Mouse (Mus musculus): ENCODE data around the gene Fyco1. TPM values are rescaled to one million over a fixed set of nuclear protein-coding genes. Genes with fewer than 3 reads are reported as not detected.

Gene Fyco1
- polyA plus RNA-seq, 1 experiment from 2014 or later, result 22.6 TPM

DNA sequence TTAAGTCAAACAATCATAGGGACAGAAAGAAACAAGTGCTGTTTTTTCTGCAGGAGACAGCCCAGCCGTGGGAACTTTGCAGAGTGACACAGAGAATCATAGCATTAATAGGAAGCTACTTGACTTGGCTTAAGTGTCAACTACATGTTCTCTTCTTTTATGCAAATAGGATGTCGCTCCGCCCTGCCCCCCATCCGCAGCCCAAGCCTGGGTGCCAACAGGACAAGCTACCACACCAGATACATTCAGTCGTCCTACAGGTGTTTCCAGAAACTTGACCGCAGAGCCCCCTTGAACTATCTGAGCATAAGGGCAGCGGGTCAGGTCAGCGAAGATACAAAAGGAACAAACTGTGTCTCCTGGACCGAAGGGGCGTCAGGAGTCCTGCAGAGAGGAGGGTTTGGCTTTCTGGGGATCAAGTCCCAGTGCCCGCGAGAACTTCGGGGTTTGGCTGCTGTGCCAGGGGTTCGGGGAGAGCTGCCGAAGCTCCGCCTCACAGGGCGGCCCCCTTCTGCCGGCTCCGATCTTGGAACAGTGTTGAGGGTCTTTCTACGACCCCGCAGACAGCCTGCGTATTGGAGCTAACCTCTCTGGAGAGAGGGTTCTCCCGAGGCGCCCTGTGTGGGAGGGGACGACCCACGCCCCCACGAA lies 512 bp downstream of the Fyco1 start:
- H3K9ac ChIP-seq (replicated peaks; ENCODE audit: low read depth, low read length), result peak overlapping the region; percentile 57
- peak; percentile 76 for ATAC-seq
- H3K27me3 ChIP-seq (replicated peaks; ENCODE audit: control insufficient read depth, insufficient read depth, low read length), result no peaks in the 10 kb centered on the region
- no peaks in the 10 kb centered on the region for H3K36me3 ChIP-seq (ENCODE audit: control insufficient read depth, insufficient read depth)
- WGBS, result 0% methylated on average over 27 of the region's 27 CpGs
- peak overlapping the region; percentile 88 for H3K4me2 ChIP-seq (ENCODE audit: low read length)
- peaks cover 10% of the 10 kb centered on the region for H3K4me1 ChIP-seq (replicated peaks; ENCODE audit: control insufficient read depth, insufficient read depth, low read length)
- peak overlapping the region; percentile 52 for H3K4me3 ChIP-seq (replicated peaks; ENCODE audit: low read length)
- no peaks in the 10 kb centered on the region for H3K9me3 ChIP-seq (ENCODE audit: control insufficient read depth, low read length)
- H3K27ac ChIP-seq (ENCODE audit: low read length), result peak overlapping the region; percentile 63

DNA sequence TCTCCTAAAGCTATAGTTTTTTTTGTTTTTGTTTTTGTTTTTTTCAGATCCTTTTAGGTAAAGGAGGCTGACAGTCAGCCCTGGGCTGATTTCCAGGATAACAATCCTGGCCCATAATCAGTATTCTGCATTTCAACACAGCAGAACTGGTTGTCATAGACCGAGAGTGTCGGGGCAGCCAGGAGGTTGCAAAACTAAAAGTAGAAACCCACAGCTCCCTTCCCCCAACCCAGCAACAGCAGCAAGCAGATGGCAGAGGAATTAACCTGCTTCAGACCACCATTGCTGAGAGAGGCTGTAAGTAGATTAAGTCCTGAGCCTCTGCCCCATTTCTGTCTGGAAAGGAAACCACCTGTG lies 1.0 kb downstream of the Fyco1 start:
- WGBS, result 0% methylated on average over 2 of the region's 2 CpGs
- H3K27me3 ChIP-seq (replicated peaks; ENCODE audit: control insufficient read depth, insufficient read depth, low read length), result no peaks in the 10 kb centered on the region
- peak overlapping the region; percentile 88 for H3K4me2 ChIP-seq (ENCODE audit: low read length)
- no peaks in the 10 kb centered on the region for H3K9me3 ChIP-seq (ENCODE audit: control insufficient read depth, low read length)
- no peaks in the 10 kb centered on the region for H3K36me3 ChIP-seq (ENCODE audit: control insufficient read depth, insufficient read depth)
- H3K4me1 ChIP-seq (replicated peaks; ENCODE audit: control insufficient read depth, insufficient read depth, low read length), result peaks cover 10% of the 10 kb centered on the region
- H3K27ac ChIP-seq (ENCODE audit: low read length), result no peak overlapping the region
- ATAC-seq, result no peak
- H3K4me3 ChIP-seq (replicated peaks; ENCODE audit: low read length), result peak overlapping the region; percentile 52
- H3K9ac ChIP-seq (replicated peaks; ENCODE audit: low read depth, low read length), result peak overlapping the region; percentile 57; the same call in 1 of the 2 replicates

DNA sequence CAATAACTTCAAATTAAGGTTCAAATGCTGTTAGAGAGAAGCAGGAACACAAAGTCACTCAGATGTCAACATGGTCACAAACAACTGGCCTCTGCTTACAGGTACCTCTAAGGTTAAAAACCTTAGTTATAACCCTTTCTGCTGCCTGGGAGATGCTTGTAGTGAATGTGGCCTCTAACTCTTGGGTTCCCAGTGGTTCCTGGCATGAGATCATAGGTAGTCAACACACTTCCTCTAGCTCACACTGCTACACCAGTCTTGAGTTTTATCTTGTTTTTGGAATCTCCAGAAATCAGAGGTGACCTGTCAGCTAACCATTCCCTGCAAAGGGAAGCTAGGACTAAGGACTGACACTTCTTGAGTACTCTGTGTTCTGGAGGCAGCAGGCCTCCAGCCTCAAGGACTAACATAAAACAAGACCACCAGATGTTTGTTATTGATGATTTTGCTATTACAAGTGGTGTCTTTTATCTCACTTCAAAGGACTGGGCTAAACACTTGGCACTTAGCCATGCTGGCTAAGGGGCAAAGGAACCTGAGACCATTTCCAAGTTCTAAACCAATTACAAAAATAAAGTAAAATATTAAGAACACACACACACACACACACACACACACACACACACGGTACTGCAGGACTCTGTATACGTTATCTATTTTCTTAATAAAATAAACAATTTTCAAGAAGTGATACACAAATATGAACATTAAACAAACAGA lies 1.6 kb downstream of the Fyco1 start:
- WGBS, result 60% methylated on average over 2 of the region's 2 CpGs
- Histone ChIP-seq H3K4me1 (replicated peaks; ENCODE audit: control insufficient read depth, insufficient read depth, low read length) (peaks cover 10% of the 10 kb centered on the region), H3K27me3 (replicated peaks; ENCODE audit: control insufficient read depth, insufficient read depth, low read length) (no peaks in the 10 kb centered on the region), H3K9me3 (ENCODE audit: control insufficient read depth, low read length) (no peaks in the 10 kb centered on the region), H3K27ac (ENCODE audit: low read length) (no peak overlapping the region), H3K4me3 (replicated peaks; ENCODE audit: low read length) (no peak overlapping the region), H3K36me3 (ENCODE audit: control insufficient read depth, insufficient read depth) (no peaks in the 10 kb centered on the region), H3K4me2 (ENCODE audit: low read length) (no peak overlapping the region), H3K9ac (replicated peaks; ENCODE audit: low read depth, low read length) (no peak overlapping the region)
- no peak for ATAC-seq

DNA sequence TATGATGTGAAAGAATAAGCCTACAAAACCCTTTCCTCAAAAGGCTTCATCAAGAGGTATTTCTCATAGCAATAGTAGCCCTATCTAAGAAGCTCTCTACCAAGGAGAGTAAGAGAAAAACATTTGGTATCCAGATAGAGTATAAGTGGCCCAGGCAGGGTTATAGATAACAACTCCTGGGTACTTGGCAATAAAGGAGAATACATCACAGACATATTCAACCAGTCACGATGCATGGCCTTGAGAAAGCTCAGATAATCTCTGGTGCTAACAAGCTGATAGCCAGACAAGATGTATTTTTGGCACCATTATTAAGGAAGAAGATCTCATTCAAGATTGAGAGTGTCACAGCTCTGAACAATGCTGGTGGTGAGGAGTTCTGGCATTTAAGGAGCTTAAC lies 5.2 kb downstream of the Fyco1 start:
- no peak for ATAC-seq
- Histone ChIP-seq H3K36me3 (ENCODE audit: control insufficient read depth, insufficient read depth) (no peaks in the 10 kb centered on the region), H3K9ac (replicated peaks; ENCODE audit: low read depth, low read length) (no peak overlapping the region), H3K4me3 (replicated peaks; ENCODE audit: low read length) (no peak overlapping the region), H3K9me3 (ENCODE audit: control insufficient read depth, low read length) (no peaks in the 10 kb centered on the region), H3K4me2 (ENCODE audit: low read length) (no peak overlapping the region), H3K27me3 (replicated peaks; ENCODE audit: control insufficient read depth, insufficient read depth, low read length) (no peaks in the 10 kb centered on the region), H3K27ac (ENCODE audit: low read length) (no peak overlapping the region), H3K4me1 (replicated peaks; ENCODE audit: control insufficient read depth, insufficient read depth, low read length) (peaks cover 7% of the 10 kb centered on the region)
- WGBS, result 94% methylated on average over 1 of the region's 1 CpGs

DNA sequence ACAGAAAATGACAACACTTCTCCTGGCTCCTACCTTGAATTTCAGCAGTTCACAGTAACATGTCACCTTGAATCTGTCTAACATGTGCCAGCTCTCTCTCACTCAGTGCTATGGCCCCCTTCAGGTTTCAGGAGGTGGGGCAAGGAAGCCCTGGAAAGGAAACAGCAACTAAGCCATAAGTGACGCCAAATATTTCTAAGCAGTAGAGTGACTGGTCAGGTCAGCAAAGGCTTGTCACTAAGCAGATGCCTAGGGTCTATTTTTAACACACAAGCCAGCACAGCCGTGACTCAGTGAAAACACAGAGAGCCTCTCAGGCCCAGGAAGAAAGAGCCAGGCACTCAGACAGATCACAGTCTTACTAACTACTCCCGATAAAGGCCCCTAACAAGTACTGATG lies 6.6 kb downstream of the Fyco1 start:
- Histone ChIP-seq H3K4me2 (ENCODE audit: low read length) (no peak overlapping the region), H3K27me3 (replicated peaks; ENCODE audit: control insufficient read depth, insufficient read depth, low read length) (no peaks in the 10 kb centered on the region), H3K9me3 (ENCODE audit: control insufficient read depth, low read length) (no peaks in the 10 kb centered on the region), H3K9ac (replicated peaks; ENCODE audit: low read depth, low read length) (no peak overlapping the region), H3K4me3 (replicated peaks; ENCODE audit: low read length) (no peak overlapping the region), H3K36me3 (ENCODE audit: control insufficient read depth, insufficient read depth) (no peaks in the 10 kb centered on the region), H3K27ac (ENCODE audit: low read length) (no peak overlapping the region), H3K4me1 (replicated peaks; ENCODE audit: control insufficient read depth, insufficient read depth, low read length) (no peaks in the 10 kb centered on the region)
- no peak for ATAC-seq
- 68% methylated on average over 3 of the region's 3 CpGs for WGBS

DNA sequence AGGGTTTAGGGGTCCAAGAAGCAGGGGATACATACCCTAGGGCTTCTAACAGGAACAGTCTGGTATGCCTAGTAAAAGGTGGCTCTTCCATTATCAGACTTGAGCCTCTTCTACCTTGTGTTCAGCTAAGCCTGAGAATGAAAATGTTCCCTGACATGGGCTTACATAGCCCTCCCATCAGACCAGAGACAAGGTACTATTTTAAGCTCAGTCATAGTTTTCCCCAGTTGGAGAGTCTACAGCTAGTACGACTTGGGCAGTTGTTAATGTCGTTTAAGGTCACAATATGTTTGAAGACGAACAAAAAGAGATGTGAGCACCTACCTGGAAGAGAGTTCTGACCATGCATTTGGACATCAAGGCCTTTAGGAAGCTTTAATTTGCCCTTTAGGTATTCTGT lies 7.2 kb downstream of the Fyco1 start:
- Histone ChIP-seq H3K9ac (replicated peaks; ENCODE audit: low read depth, low read length) (no peak overlapping the region), H3K4me3 (replicated peaks; ENCODE audit: low read length) (no peak overlapping the region), H3K9me3 (ENCODE audit: control insufficient read depth, low read length) (no peaks in the 10 kb centered on the region), H3K4me1 (replicated peaks; ENCODE audit: control insufficient read depth, insufficient read depth, low read length) (no peaks in the 10 kb centered on the region), H3K4me2 (ENCODE audit: low read length) (no peak overlapping the region), H3K36me3 (ENCODE audit: control insufficient read depth, insufficient read depth) (no peaks in the 10 kb centered on the region), H3K27me3 (replicated peaks; ENCODE audit: control insufficient read depth, insufficient read depth, low read length) (no peaks in the 10 kb centered on the region), H3K27ac (ENCODE audit: low read length) (no peak overlapping the region)
- WGBS, result 89% methylated on average over 3 of the region's 3 CpGs
- ATAC-seq, result no peak

DNA sequence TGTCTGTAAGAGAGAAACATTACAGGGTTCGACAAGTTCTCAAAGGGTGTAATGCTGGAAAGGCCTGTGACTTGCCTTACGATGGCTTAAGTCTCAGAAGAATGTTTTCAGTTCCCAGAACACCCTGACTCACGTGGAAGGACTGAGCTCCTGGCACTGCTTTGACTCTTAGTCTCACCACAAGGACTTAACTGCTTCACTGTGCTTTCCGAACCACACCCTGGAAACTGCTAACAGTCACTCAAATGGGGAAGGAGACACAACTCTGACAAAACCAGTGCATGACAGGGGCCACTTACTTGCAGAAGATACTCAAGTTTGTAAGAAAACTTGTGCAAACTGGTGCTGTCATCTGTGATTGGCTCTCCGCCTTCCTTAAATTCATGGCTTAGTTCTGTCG lies 11.5 kb downstream of the Fyco1 start:
- H3K4me1 ChIP-seq (replicated peaks; ENCODE audit: control insufficient read depth, insufficient read depth, low read length), result no peaks in the 10 kb centered on the region
- 85% methylated on average over 6 of the region's 6 CpGs for WGBS
- no peak overlapping the region for H3K27ac ChIP-seq (ENCODE audit: low read length)
- no peak overlapping the region for H3K4me2 ChIP-seq (ENCODE audit: low read length)
- no peaks in the 10 kb centered on the region for H3K27me3 ChIP-seq (replicated peaks; ENCODE audit: control insufficient read depth, insufficient read depth, low read length)
- ATAC-seq, result no peak
- no peaks in the 10 kb centered on the region for H3K9me3 ChIP-seq (ENCODE audit: control insufficient read depth, low read length)
- no peak overlapping the region for H3K9ac ChIP-seq (replicated peaks; ENCODE audit: low read depth, low read length)
- peaks cover 2% of the 10 kb centered on the region; the same call in 1 of the 2 replicates for H3K36me3 ChIP-seq (ENCODE audit: control insufficient read depth, insufficient read depth)
- no peak overlapping the region for H3K4me3 ChIP-seq (replicated peaks; ENCODE audit: low read length)

DNA sequence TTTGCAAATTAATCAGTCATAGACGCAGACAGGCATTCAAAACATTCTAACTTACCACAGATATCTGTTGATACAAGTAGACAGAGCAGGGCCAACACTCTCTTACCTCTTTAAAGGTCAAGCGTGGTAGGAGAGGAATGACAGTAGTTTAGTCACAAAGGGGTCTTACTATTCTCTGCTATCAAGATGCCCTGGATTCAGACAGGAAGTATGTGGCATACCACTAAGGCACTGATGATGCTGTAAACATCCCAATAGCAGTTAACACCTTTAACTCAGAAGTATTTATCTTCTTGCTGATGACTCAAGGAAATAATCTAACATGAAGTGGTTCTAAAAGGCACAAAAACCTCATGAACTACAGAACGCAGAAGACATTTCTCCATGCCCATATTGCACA lies 15.8 kb downstream of the Fyco1 start:
- no peaks in the 10 kb centered on the region for H3K4me1 ChIP-seq (replicated peaks; ENCODE audit: control insufficient read depth, insufficient read depth, low read length)
- peaks cover 2% of the 10 kb centered on the region; the same call in 1 of the 2 replicates for H3K36me3 ChIP-seq (ENCODE audit: control insufficient read depth, insufficient read depth)
- H3K9ac ChIP-seq (replicated peaks; ENCODE audit: low read depth, low read length), result no peak overlapping the region
- no peak for ATAC-seq
- no peak overlapping the region for H3K27ac ChIP-seq (ENCODE audit: low read length)
- H3K4me3 ChIP-seq (replicated peaks; ENCODE audit: low read length), result no peak overlapping the region
- 94% methylated on average over 3 of the region's 3 CpGs for WGBS
- H3K9me3 ChIP-seq (ENCODE audit: control insufficient read depth, low read length), result no peaks in the 10 kb centered on the region
- no peaks in the 10 kb centered on the region for H3K27me3 ChIP-seq (replicated peaks; ENCODE audit: control insufficient read depth, insufficient read depth, low read length)
- H3K4me2 ChIP-seq (ENCODE audit: low read length), result no peak overlapping the region

DNA sequence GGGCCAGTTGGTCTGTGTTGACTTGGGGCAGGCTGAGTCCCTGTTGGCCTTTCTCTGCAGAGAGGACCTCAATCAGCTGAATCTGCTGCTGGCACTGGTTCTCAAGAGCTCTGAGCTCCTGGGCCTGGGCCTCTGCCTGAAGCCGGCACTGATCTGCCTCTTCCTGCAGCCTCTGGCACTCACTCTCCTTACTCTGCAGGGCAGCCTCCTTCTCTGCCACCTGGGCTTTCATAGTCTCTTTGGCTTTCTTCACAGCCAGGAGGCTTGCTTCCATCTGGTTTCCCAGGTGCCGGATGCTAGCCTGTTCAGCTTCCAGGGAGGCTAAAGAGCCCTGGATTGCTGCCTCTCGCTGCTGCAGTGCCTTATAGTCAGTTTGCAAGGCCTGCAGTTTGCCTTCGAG lies 22.8 kb downstream of the Fyco1 start:
- H3K4me1 ChIP-seq (replicated peaks; ENCODE audit: control insufficient read depth, insufficient read depth, low read length), result no peaks in the 10 kb centered on the region
- no peak overlapping the region for H3K4me3 ChIP-seq (replicated peaks; ENCODE audit: low read length)
- no peak overlapping the region for H3K9ac ChIP-seq (replicated peaks; ENCODE audit: low read depth, low read length)
- no peaks in the 10 kb centered on the region for H3K9me3 ChIP-seq (ENCODE audit: control insufficient read depth, low read length)
- peaks cover 9% of the 10 kb centered on the region; the same call in 1 of the 2 replicates for H3K36me3 ChIP-seq (ENCODE audit: control insufficient read depth, insufficient read depth)
- no peak overlapping the region for H3K27ac ChIP-seq (ENCODE audit: low read length)
- no peak for ATAC-seq
- H3K4me2 ChIP-seq (ENCODE audit: low read length), result no peak overlapping the region
- H3K27me3 ChIP-seq (replicated peaks; ENCODE audit: control insufficient read depth, insufficient read depth, low read length), result no peaks in the 10 kb centered on the region
- WGBS, result 90% methylated on average over 4 of the region's 4 CpGs

Measured in forebrain, embryonic 16.5 days (tissue).